Mouse (Mus musculus): ENCODE results near the gene Mettl7a2.

Gene Mettl7a2

GRCm38 (mm10) chr15:100400592-100401250, 47.7 kb downstream of the Mettl7a2 start:
- DNase-seq, result peak; percentile 81 to 90

DNA sequence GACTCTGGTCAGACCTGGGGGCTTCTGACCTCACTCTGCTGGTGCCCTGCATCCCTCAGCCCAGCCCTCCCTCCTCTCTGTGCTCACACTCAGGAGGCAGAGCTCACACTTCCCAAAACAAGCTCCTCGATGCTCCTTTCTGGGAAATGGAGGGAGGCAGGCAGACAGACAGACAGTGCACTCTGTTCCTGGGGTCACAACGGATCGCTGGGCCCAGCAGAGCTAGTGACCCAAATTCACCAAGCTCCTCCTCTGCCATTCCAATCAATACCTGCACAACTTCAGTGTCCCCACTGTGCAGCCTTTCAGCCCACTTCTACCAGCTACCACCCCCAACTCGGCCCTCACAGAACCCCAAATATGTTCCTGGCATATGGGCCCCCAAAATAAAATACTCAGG, 48.8 kb downstream of the Mettl7a2 start:
- DNase-seq, result no peak

DNA sequence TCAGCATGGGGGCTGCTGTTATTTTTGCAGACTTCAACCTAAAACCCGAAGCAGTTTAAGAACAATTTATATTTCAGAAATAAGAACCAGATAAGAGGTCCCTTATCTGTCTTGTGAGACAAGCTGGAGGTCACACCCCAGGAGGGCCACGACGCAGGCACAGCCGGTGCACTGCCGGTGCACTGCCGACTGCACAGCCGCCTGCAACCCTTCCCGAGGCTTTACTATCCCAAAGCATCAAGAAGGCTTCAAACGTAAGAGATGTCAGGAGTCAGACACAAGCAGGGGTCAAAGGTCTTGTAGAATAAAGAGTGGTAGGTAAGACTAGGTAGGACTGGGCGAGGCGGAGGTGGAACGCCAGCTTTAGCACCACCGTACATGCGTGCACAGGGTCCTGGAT, 49.3 kb downstream of the Mettl7a2 start:
- no peak for DNase-seq

DNA sequence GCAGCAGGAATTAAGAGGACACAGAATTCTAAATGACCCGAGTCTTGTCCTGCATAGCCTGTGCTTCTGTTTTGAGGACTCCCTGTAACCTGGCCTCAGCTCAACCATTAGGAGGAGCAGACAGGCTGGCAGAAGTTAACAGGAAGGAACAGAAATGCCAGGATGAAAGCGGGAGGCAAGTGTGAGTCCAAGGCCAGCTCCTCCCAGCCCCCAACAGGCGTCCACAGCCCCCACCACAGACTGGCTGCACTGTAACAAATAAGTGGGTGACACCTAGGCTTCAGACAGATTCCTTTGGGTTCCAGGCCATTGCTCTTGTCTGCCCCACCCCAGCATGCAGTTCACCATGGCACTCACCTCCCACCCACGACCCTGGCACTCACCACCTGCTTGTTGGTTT, 49.8 kb downstream of the Mettl7a2 start:
- no peak for DNase-seq

DNA sequence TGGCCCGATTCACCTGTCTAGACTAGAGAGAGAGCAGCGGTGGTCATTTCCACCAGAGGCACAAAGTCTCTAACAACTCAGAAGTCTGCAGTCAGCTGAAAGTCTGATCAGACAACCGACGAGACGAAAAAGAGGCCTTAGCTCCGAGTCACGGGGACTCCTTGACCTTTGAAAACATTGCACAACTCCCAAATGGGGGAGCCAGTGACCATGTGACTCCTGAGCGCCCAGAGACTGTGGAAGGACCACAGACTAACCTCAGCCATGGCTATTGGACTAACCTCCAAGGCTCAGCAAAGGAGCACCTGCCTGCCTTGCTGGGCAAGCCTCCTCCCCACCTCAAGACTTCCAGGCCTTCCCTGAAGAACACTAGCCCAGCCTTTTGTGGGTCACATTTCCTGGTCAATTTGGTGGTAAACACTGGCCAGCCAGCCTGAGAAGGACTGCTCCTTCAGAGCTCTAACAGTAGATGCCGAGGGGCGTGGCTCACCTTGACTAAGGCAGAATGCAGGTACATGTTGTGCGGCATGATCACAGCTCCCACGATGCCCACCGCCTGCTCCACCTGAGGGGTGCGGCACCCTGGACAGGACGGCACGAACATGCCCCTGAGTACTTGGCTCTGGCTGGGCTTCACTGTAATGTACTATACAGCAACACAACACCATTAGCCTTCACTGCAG, 50.5 kb downstream of the Mettl7a2 start:
- peak; percentile 77 to 89 for DNase-seq

- DNase-seq, result peak in 1 of 2 experiments; percentile 48
These were observed 53.1 kb downstream of the Mettl7a2 start for GRCm38 (mm10) chr15:100406088-100406487.

- peak; percentile 91 for DNase-seq
These were observed 58.1 kb downstream of the Mettl7a2 start for GRCm38 (mm10) chr15:100410918-100411672.

All from kidney, postnatal 25 days (tissue).